Mouse (Mus musculus) embryo, embryonic 10.5 days (tissue): ENCODE data around the gene Fcgr2b.
"Not testable (repeated sequence)": the region's sequence is repeated elsewhere in the genome, so short reads cannot be mapped to it uniquely, and the experiment has no call there.

Source experiments
- DNase-seq: peaks from one replicate; pipeline ENCODE4 v3.0.0-alpha.2; 2015; ENCODE audit warnings: low spot score

Gene Fcgr2b

GRCm38 (mm10) chr1:170976447-170976846 lies at the start of gene Fcgr2b:
Gene Fcgr2b (minus strand): TSS chr1:170976547.
- DNase-seq: no peak

- DNase-seq: no peak
Observed at GRCm38 (mm10) chr1:171019311-171019950, 43.1 kb upstream of the Fcgr2b start.

GRCm38 (mm10) chr1:171018737-171019136 lies 42.4 kb upstream of the Fcgr2b start, which contains the start of gene Fcgr4:
Gene Fcgr4 (plus strand): TSS chr1:171018920.
- DNase-seq: no peak

- DNase-seq: no peak
Observed at GRCm38 (mm10) chr1:171017468-171018158, 41.3 kb upstream of the Fcgr2b start.

GRCm38 (mm10) chr1:171016676-171017356 lies 40.5 kb upstream of the Fcgr2b start:
- DNase-seq: no peak

GRCm38 (mm10) chr1:171011733-171012132 lies 35.4 kb upstream of the Fcgr2b start:
- no peak for DNase-seq

- DNase-seq: no peak
Observed at GRCm38 (mm10) chr1:171006905-171007304, 30.6 kb upstream of the Fcgr2b start.

- DNase-seq: no peak
Observed at GRCm38 (mm10) chr1:171006335-171006734, 30.0 kb upstream of the Fcgr2b start.

- DNase-seq: no peak
Observed at GRCm38 (mm10) chr1:171005586-171005985, 29.2 kb upstream of the Fcgr2b start.

GRCm38 (mm10) chr1:171005081-171005480 lies 28.7 kb upstream of the Fcgr2b start:
- DNase-seq: no peak

- DNase-seq: no peak
Observed at GRCm38 (mm10) chr1:170999811-171000210, 23.5 kb upstream of the Fcgr2b start.

GRCm38 (mm10) chr1:170997756-170998655 lies 21.7 kb upstream of the Fcgr2b start:
- no peak for DNase-seq

GRCm38 (mm10) chr1:170996753-170997152 lies 20.4 kb upstream of the Fcgr2b start:
- DNase-seq: peak; percentile 79

GRCm38 (mm10) chr1:170996034-170996433 lies 19.7 kb upstream of the Fcgr2b start:
- DNase-seq: no peak

- DNase-seq: peak; percentile 49
Observed at GRCm38 (mm10) chr1:170992550-170992949, 16.2 kb upstream of the Fcgr2b start.

- no peak for DNase-seq
Observed at GRCm38 (mm10) chr1:170989656-170990055, 13.3 kb upstream of the Fcgr2b start.

GRCm38 (mm10) chr1:170985861-170986260 lies 9.5 kb upstream of the Fcgr2b start:
- DNase-seq: no peak

- no peak for DNase-seq
Observed at GRCm38 (mm10) chr1:170985092-170985491, 8.7 kb upstream of the Fcgr2b start.

GRCm38 (mm10) chr1:170983066-170983465 lies 6.7 kb upstream of the Fcgr2b start:
- no peak for DNase-seq

- DNase-seq: no peak
Observed at GRCm38 (mm10) chr1:170982301-170982700, 6.0 kb upstream of the Fcgr2b start.

GRCm38 (mm10) chr1:170981679-170982078 lies 5.3 kb upstream of the Fcgr2b start:
- not testable (repeated sequence) for DNase-seq

- DNase-seq: no peak
Observed at GRCm38 (mm10) chr1:170978601-170979000, 2.3 kb upstream of the Fcgr2b start.
